Mouse (Mus musculus) lung, postnatal 0 days (tissue): ENCODE data around the gene Gm37240.

Experiments
- CTCF ChIP-seq: IDR thresholded peaks from 2 replicates; pipeline ENCODE4 v1.5.1; 2016; ENCODE audit warnings: antibody characterized with exemption, mild to moderate bottlenecking
- EP300 ChIP-seq: IDR thresholded peaks from 2 replicates; pipeline ENCODE4 v1.6.1; 2016; ENCODE audit warnings: antibody characterized with exemption, mild to moderate bottlenecking, control low read depth

GRCm38 (mm10) chr3:84547177-84547576, 1340.1 kb downstream of the Gm37240 start:
- TF ChIP-seq CTCF (no peak), EP300 (no peak)
